ENCODE assay signal across 16 mouse cellular contexts in genomic region chr1:157181081-157181480, GRCm38 (mm10).
A peak's percentile ranks its signal among the peaks of the same experiment; 100 is the strongest.
DNase-seq lines count a peak whose midpoint lies in the region; ATAC-seq lines count a peak whose summit lies in the region.
"Had no signal": no experiment of that assay in that cellular context is flagged by ENCODE, and none has a peak within 500 bp of the region (broad histone marks: within the 10 kb centered on the region; RNA-seq: fewer than 3 reads in every experiment).

No protein-coding gene starts in this region.

- no peak overlapping the region for H3K4me3 ChIP-seq in forebrain, embryonic 14.5 days (ENCODE audit: low read depth, low read length)
- no peak overlapping the region for H3K4me3 ChIP-seq in forebrain, embryonic 10.5 days
- no peak overlapping the region for H3K4me3 ChIP-seq in hindbrain, embryonic 15.5 days
- H3K4me3 ChIP-seq in stomach, embryonic 16.5 days (replicated peaks; ENCODE audit: low read length), result no peak overlapping the region
- H3K4me3 ChIP-seq: limb, embryonic 13.5 days; megakaryocyte, embryonic 14.5 days had no signal

- peak; percentile 32; the same call in 1 of the 2 replicates for ATAC-seq in forebrain, embryonic 14.5 days
- ATAC-seq in hindbrain, embryonic 15.5 days (ENCODE audit: low FRiP score, low read depth), result peak; percentile 65
- peak; percentile 25; the same call in 1 of the 2 replicates for ATAC-seq in stomach, embryonic 16.5 days (ENCODE audit: insufficient read depth, low FRiP score)
- ATAC-seq: activated CD4-positive, CD25-positive, alpha-beta regulatory T cell, adult 4 months had no signal

- no peak overlapping the region for H3K9ac ChIP-seq in forebrain, embryonic 14.5 days (ENCODE audit: low read length)
- H3K9ac ChIP-seq in hindbrain, embryonic 15.5 days, result no peak overlapping the region
- no peak overlapping the region for H3K9ac ChIP-seq in stomach, embryonic 16.5 days (ENCODE audit: low read length)
- H3K9ac ChIP-seq: limb, embryonic 13.5 days had no signal

- H3K9me3 ChIP-seq in forebrain, embryonic 14.5 days (replicated peaks; ENCODE audit: control insufficient read depth, low read length), result no peaks in the 10 kb centered on the region
- H3K9me3 ChIP-seq in forebrain, embryonic 10.5 days, result no peaks in the 10 kb centered on the region
- H3K9me3 ChIP-seq in hindbrain, embryonic 15.5 days, result no peaks in the 10 kb centered on the region
- H3K9me3 ChIP-seq in stomach, embryonic 16.5 days (replicated peaks; ENCODE audit: control insufficient read depth, low read length), result no peaks in the 10 kb centered on the region
- H3K9me3 ChIP-seq: limb, embryonic 13.5 days; megakaryocyte, embryonic 14.5 days had no signal

- H3K4me2 ChIP-seq in forebrain, embryonic 14.5 days (ENCODE audit: low read length), result no peak overlapping the region
- H3K4me2 ChIP-seq in hindbrain, embryonic 15.5 days, result no peak overlapping the region
- no peak overlapping the region for H3K4me2 ChIP-seq in stomach, embryonic 16.5 days (ENCODE audit: low read depth, low read length)
- H3K4me2 ChIP-seq: limb, embryonic 13.5 days had no signal

- H3K36me3 ChIP-seq in forebrain, embryonic 14.5 days (ENCODE audit: control insufficient read depth, insufficient read depth, low read length), result no peaks in the 10 kb centered on the region
- H3K36me3 ChIP-seq in forebrain, embryonic 10.5 days (replicated peaks), result peaks cover 2% of the 10 kb centered on the region; the same call in 1 of the 2 replicates
- H3K36me3 ChIP-seq in hindbrain, embryonic 15.5 days, result 0 out of 2 replicates have a peak, but pooled peaks cover 5% of the 10 kb centered on the region
- H3K36me3 ChIP-seq in stomach, embryonic 16.5 days (ENCODE audit: control insufficient read depth, insufficient read depth, low read length), result no peaks in the 10 kb centered on the region
- H3K36me3 ChIP-seq: limb, embryonic 13.5 days had no signal

- H3K27me3 ChIP-seq in forebrain, embryonic 14.5 days (replicated peaks; ENCODE audit: control insufficient read depth, insufficient read depth, low read length), result no peaks in the 10 kb centered on the region
- no peaks in the 10 kb centered on the region for H3K27me3 ChIP-seq in forebrain, embryonic 10.5 days (ENCODE audit: poor library complexity, severe bottlenecking)
- no peaks in the 10 kb centered on the region for H3K27me3 ChIP-seq in hindbrain, embryonic 15.5 days
- no peaks in the 10 kb centered on the region for H3K27me3 ChIP-seq in stomach, embryonic 16.5 days (ENCODE audit: control insufficient read depth, insufficient read depth, low read length)
- H3K27me3 ChIP-seq: CH12.LX; limb, embryonic 13.5 days had no signal

- peaks cover 11% of the 10 kb centered on the region; the same call in 1 of the 2 replicates for H3K4me1 ChIP-seq in forebrain, embryonic 14.5 days (ENCODE audit: control insufficient read depth, insufficient read depth, low read length)
- H3K4me1 ChIP-seq in forebrain, embryonic 10.5 days, result peaks cover 63% of the 10 kb centered on the region
- H3K4me1 ChIP-seq in hindbrain, embryonic 15.5 days (replicated peaks), result peaks cover 19% of the 10 kb centered on the region
- H3K4me1 ChIP-seq in stomach, embryonic 16.5 days (ENCODE audit: control insufficient read depth, insufficient read depth, low read length), result no peaks in the 10 kb centered on the region; the same call in 1 of the 2 replicates

- H3K27ac ChIP-seq in forebrain, embryonic 14.5 days (ENCODE audit: low read depth, low read length), result no peak overlapping the region
- H3K27ac ChIP-seq in forebrain, embryonic 10.5 days, result no peak overlapping the region
- H3K27ac ChIP-seq in hindbrain, embryonic 15.5 days (replicated peaks), result peak overlapping the region; percentile 50; the same call in 1 of the 2 replicates
- no peak overlapping the region for H3K27ac ChIP-seq in stomach, embryonic 16.5 days (ENCODE audit: low read length)
- H3K27ac ChIP-seq: limb, embryonic 13.5 days had no signal

- peak; percentile 20 for DNase-seq in forebrain, embryonic 14.5 days (ENCODE audit: low spot score)
- no peak for DNase-seq in forebrain, embryonic 10.5 days (ENCODE audit: extremely low spot score, low spot score)
- peak; percentile 71 for DNase-seq in retina, adult 2 months (ENCODE audit: low read depth, low spot score)
- no peak for DNase-seq in retina, embryonic 14.5 days (ENCODE audit: low spot score)
- no peak for DNase-seq in lung, postnatal 14 days
- DNase-seq in spleen, postnatal 36 days (ENCODE audit: low spot score in 2 of 2), result no peak
- DNase-seq: gastrocnemius, postnatal 14 days; kidney, postnatal 10 days; right cerebral cortex, postnatal 4 days; thymus, postnatal 36 days had no signal

Comparison
In these comparisons a context has a peak if more than half of its experiments do, and no peak if none do; other contexts are left out.
1. DNase-seq: peak in forebrain, embryonic 14.5 days (single experiment) and retina, adult 2 months (single experiment); none in forebrain, embryonic 10.5 days (single experiment), retina, embryonic 14.5 days (single experiment), lung, postnatal 14 days (single experiment) and spleen, postnatal 36 days (0 of 2).
2. Peak in every context shown above with its lines, with median percentiles within 50 percentile points of each other: ATAC-seq.